Mouse (Mus musculus) testis, adult 2 months (tissue): ENCODE results near the gene Dcps.
"Not testable (repeated sequence)": the region's sequence is repeated elsewhere in the genome, so short reads cannot be mapped to it uniquely, and the experiment has no call there.

Source experiments
- CTCF ChIP-seq: fragments of 200-500 bp; IDR thresholded peaks from 2 replicates; pipeline ENCODE4 v1.5.1; 2012; ENCODE audit warnings: low read depth, mild to moderate bottlenecking, inconsistent platforms, low read length, moderate library complexity; ENCODE audit not compliant: control insufficient read depth, insufficient read depth, insufficient replicate concordance
- POLR2A ChIP-seq: fragments of 200-500 bp; IDR thresholded peaks from 2 replicates; pipeline ENCODE4 v1.6.1; 2012; ENCODE audit warnings: low read depth, mild to moderate bottlenecking, inconsistent platforms, low read length, moderate library complexity; ENCODE audit not compliant: control insufficient read depth

- TF ChIP-seq CTCF, POLR2A: not testable (repeated sequence)
Measured at GRCm38 (mm10) chr9:35147261-35147660, 28.6 kb downstream of the Dcps start.
